Mouse (Mus musculus) olfactory bulb, adult 2 months (tissue): ENCODE data around the gene Rabep1.

Source experiments
- CTCF ChIP-seq: fragments of 200-500 bp; IDR thresholded peaks from 2 replicates; pipeline ENCODE4 v1.5.1; 2012; ENCODE audit warnings: low read depth, mild to moderate bottlenecking, low read length, moderate library complexity; ENCODE audit not compliant: insufficient read depth
- POLR2A ChIP-seq: fragments of 200-500 bp; IDR thresholded peaks from 2 replicates; pipeline ENCODE4 v1.6.1; 2012; ENCODE audit warnings: mild to moderate bottlenecking, low read depth, low read length, moderate library complexity; ENCODE audit not compliant: insufficient read depth

- no peak for TF ChIP-seq CTCF
- TF ChIP-seq POLR2A: no peak
These were observed 90.7 kb downstream of the Rabep1 start for GRCm38 (mm10) chr11:70935316-70935715.
